Mouse (Mus musculus) lung, postnatal 0 days (tissue): Measurements from ENCODE around the gene Fstl5.
A peak's percentile ranks its signal among the peaks of the same experiment; 100 is the strongest.

Experiments used
- CTCF ChIP-seq: IDR thresholded peaks from 2 replicates; pipeline ENCODE4 v1.5.1; 2016; ENCODE audit warnings: antibody characterized with exemption, mild to moderate bottlenecking
- EP300 ChIP-seq: IDR thresholded peaks from 2 replicates; pipeline ENCODE4 v1.6.1; 2016; ENCODE audit warnings: antibody characterized with exemption, mild to moderate bottlenecking, control low read depth

- TF ChIP-seq EP300 (no peak), CTCF (peak; percentile 90)
Observed at GRCm38 (mm10) chr3:76067920-76068319, 6.2 kb upstream of the Fstl5 start.
